Mouse (Mus musculus) lung, postnatal 0 days (tissue): ENCODE measurements around the gene Gm15737.

ENCODE experiments used
- CTCF ChIP-seq: IDR thresholded peaks from 2 replicates; pipeline ENCODE4 v1.5.1; 2016; ENCODE audit warnings: antibody characterized with exemption, mild to moderate bottlenecking
- EP300 ChIP-seq: IDR thresholded peaks from 2 replicates; pipeline ENCODE4 v1.6.1; 2016; ENCODE audit warnings: antibody characterized with exemption, mild to moderate bottlenecking, control low read depth

DNA sequence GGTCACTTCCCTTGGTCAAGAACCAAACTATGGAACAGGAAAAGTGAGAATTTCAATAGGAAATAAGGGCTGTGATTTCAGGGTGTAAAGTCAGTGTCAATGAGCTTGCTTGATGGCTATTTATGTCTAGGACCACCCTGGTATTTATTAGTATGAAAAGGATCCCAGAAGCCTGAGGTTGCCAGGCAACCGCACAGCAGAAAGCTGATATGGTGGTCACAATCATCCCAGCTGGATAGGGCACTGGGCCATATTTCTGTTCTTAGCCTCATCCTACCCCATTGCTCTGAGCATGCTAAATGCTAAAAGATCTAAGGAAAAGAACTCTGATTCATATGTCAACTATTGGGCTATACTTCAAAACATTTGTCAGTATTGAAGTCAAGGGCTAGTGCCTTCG is 38.1 kb upstream of the Gm15737 start:
- TF ChIP-seq CTCF (no peak), EP300 (no peak)
